Mouse (Mus musculus) layer of hippocampus, adult 2 months (tissue): ENCODE results near the gene Chl1. TPM values are rescaled to one million over a fixed set of nuclear protein-coding genes. Genes with fewer than 3 reads are reported as not detected.

Experiments used
- DNase-seq, 2 experiments: peaks; one replicate each; pipeline ENCODE4 v3.0.0; 2022; ENCODE audit warnings: low spot score in 2 of 2
- H3K27ac ChIP-seq: fragments of 200-600 bp; 2 replicates; pipeline ENCODE4 v1.8.1; 2022
- H3K4me3 ChIP-seq: fragments of 200-600 bp; 2 replicates; pipeline ENCODE4 v1.8.1; 2022; ENCODE audit warnings: mild to moderate bottlenecking
- CTCF ChIP-seq: fragments of 200-600 bp; conservative IDR thresholded peaks from 2 replicates; pipeline ENCODE4 v1.8.1; 2022; ENCODE audit warnings: antibody characterized with exemption, mild to moderate bottlenecking, moderate library complexity
- total RNA-seq, 2 experiments: library from RNA; stranded (reverse); gene quantifications; 2 replicates each; pipeline ENCODE4 v1.2.3; 2021

Gene Chl1
- total RNA-seq, 2 experiments from 2014 or later = 165 to 170 TPM

- no peak for TF ChIP-seq CTCF
- peak in 1 of 2 experiments; percentile 30 for DNase-seq
- peak overlapping the region; percentile 96 for H3K27ac ChIP-seq
- H3K4me3 ChIP-seq = peak overlapping the region; percentile 59
These were observed 3.3 kb downstream of the Chl1 start for GRCm38 (mm10) chr6:103513621-103514241.

DNA sequence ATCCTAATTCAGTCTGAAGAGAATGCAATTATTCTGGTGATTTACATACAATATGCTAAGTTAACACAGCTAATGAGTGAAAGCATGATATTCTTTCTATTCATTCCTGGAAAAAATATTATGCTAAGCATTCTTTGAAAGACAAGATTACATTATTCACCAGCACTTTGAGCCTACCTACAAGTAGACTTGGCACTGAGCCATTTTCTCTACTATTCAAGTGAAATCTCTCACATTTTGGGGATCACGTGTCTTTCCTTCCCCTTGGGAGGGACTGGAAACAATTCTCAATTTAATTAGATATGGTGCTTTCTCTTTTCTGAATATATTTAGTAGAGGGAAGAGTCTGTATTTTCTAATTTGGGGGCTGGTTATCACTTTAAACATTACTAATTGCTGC lies 4.0 kb downstream of the Chl1 start:
- Histone ChIP-seq H3K27ac (peak overlapping the region; percentile 96), H3K4me3 (peak overlapping the region; percentile 59; the same call in 1 of the 2 replicates)
- no peak for DNase-seq
- TF ChIP-seq CTCF = no peak

GRCm38 (mm10) chr6:103514756-103515155 lies 4.4 kb downstream of the Chl1 start:
- TF ChIP-seq CTCF = no peak
- H3K27ac ChIP-seq = peak overlapping the region; percentile 96; the same call in 1 of the 2 replicates
- DNase-seq = no peak
- H3K4me3 ChIP-seq = no peak overlapping the region

DNA sequence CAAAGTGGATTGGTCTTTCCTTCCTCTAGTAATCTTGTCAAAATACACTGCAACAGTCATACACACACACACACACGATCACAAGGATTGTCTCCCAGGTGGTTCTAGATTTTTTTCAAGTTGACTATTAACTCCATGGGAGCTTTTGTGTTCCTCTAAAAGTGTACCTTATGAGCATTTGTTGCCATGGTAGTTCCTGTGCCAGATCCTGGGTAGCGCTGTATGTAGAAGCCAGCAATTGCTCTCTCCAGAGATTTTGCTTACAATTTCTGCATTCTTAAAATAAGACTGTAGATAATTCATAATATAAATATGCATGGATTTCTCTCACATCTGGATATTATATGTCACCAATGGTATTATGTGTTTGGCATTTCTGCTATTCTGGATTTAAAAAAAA lies 9.2 kb downstream of the Chl1 start:
- no peak for TF ChIP-seq CTCF
- H3K4me3 ChIP-seq = no peak overlapping the region
- no peak overlapping the region for H3K27ac ChIP-seq
- DNase-seq = no peak

- Histone ChIP-seq H3K27ac (no peak overlapping the region), H3K4me3 (no peak overlapping the region)
- no peak for DNase-seq
- TF ChIP-seq CTCF = no peak
These were observed 15.1 kb downstream of the Chl1 start for GRCm38 (mm10) chr6:103525326-103526024.

GRCm38 (mm10) chr6:103526945-103527777 lies 16.8 kb downstream of the Chl1 start:
- H3K27ac ChIP-seq = no peak overlapping the region
- DNase-seq = no peak
- no peak for TF ChIP-seq CTCF
- H3K4me3 ChIP-seq = no peak overlapping the region

DNA sequence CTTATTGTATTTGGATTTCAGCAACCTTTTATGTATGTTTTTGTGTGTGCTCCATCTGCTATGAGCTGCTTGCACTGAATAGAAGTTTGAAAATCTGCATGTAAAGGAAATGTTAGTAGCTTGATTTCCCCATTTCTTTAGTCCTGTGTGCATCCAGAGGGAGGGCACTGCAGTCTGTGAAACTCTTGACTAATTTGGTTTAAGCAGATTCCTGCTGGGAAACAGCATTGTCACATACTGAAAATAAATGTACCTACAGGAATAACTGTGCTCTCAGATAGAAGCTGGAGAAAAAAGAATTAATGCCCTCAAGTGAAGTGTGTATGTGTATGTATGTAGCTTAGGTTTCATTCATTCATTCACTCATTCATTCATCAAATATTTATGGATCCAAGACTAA lies 22.7 kb downstream of the Chl1 start:
- H3K27ac ChIP-seq = no peak overlapping the region
- no peak for TF ChIP-seq CTCF
- no peak for DNase-seq
- no peak overlapping the region for H3K4me3 ChIP-seq

DNA sequence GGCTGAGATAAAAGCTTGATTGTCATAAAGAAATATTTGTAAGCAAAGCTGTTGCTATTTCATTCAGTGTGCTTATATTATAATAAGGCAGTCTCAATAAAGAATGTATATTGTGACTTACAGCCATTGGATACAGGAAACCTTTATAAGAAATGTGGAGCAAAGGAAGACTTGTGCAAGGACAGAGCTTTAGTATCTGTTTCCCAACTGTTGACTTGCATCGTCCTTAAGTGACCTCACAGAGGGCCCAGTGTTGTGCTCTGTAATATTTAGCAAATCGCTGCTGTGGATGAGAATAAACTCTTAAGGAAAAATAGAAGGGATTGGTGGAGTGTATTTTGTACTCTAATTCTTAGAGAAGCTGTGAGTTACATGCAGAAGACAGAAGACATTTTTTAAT lies 23.6 kb downstream of the Chl1 start:
- DNase-seq = no peak
- no peak for TF ChIP-seq CTCF
- H3K4me3 ChIP-seq = no peak overlapping the region
- no peak overlapping the region for H3K27ac ChIP-seq

DNA sequence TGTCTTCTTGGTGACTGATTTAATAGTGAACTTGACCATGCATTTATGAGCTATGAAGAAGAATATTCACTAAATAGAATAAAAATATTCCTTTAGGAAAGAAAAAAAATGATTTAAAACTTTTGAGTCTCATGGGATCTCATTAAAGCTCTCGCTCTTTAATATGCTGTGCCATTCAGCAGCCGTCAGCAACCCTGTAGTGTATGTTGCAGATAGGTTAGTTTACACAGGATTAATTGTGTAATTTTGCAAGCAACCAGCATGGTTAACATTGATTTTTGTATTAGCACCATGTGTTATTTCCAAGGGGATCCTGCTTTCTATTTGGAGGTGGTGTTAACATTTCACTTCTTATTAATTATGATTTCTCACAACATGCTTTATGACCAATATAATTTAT lies 32.2 kb downstream of the Chl1 start:
- H3K27ac ChIP-seq = no peak overlapping the region
- DNase-seq = no peak

DNA sequence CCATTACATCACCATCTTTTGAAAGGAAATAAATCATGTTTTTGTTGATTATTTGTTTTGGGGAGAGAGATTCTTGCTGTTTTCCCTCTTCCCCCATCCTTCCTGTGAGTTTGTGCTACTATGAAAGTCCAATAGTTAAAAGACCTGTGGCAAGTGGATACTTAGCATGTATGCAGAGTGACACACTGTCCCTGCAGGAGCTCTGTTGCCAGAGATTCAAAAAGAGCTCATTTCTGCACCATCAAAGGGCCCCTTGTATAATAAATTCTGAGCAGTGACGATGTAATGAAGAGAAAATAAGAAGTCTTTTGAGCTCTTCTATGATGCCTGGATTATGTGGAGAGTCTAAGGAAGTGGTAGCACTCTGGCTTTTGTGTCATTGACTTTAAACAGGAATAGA lies 33.4 kb downstream of the Chl1 start:
- TF ChIP-seq CTCF = no peak
- DNase-seq = no peak

More for the DNA sequence above, 32.2 kb downstream of the Chl1 start:
- TF ChIP-seq CTCF = no peak
- no peak overlapping the region for H3K4me3 ChIP-seq

GRCm38 (mm10) chr6:103546314-103546713 lies 35.9 kb downstream of the Chl1 start:
- no peak for DNase-seq
- Histone ChIP-seq H3K4me3 (no peak overlapping the region), H3K27ac (no peak overlapping the region)
- no peak for TF ChIP-seq CTCF

More for the DNA sequence above, 33.4 kb downstream of the Chl1 start:
- Histone ChIP-seq H3K27ac (peak overlapping the region; percentile 18; the same call in 1 of the 2 replicates), H3K4me3 (no peak overlapping the region)

- TF ChIP-seq CTCF = no peak
- H3K27ac ChIP-seq = no peak overlapping the region
- no peak for DNase-seq
- no peak overlapping the region for H3K4me3 ChIP-seq
These were observed 39.5 kb downstream of the Chl1 start for GRCm38 (mm10) chr6:103549929-103550328.
